Mouse (Mus musculus) ovary, postnatal 36 days (tissue): ENCODE results near the gene Cd83.

Experiments
- DNase-seq: peaks from one replicate; pipeline ENCODE4 v3.0.0; 2022; ENCODE audit warnings: low spot score, mixed read lengths

Cd83 gene

DNA sequence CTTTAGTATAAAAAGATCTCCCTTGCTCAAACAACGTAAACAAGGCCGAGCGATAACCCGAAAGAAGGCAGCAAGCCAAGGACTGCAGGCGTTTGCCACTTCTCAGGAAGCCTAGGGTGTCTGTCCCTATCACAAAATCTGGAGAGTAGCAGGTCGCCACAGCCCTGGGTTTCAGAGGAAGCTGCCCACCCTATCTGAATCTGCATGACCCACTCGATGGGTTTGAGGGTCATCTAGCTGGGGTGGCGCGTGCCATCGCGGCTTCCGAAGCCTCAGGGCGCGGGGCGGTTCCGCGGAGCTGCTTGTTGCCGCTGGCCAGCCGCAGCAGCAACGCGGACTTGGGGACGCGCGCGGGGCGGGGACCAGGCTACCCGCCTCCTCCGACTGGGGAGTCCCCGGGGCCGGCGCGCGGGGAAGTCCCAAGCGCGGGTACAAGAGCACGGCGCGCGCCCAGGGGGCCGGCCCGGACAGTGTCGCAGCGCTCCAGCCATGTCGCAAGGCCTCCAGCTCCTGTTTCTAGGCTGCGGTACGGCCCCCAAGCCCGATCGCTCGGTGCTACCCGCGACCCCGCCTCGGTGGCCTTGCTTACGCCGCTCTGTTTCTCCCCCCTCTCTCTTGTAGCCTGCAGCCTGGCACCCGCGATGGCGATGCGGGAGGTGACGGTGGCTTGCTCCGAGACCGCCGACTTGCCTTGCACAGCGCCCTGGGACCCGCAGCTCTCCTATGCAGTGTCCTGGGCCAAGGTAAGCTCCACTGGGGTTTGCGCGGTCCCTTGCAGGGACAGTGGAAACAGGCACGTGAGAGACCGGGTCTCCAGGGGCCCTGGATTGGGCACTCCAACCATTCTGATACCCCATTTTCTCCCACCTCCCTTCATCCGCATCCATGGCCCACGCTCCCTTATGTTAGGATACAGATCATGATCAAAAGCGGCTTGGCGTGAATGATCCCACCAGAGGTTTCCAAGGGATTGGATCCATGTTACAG lies at the start of gene Cd83:
Gene Cd83, plus strand, starts transcription at position 51 of the 987 bp plus-strand sequence.
- peak; percentile 64 for DNase-seq

DNA sequence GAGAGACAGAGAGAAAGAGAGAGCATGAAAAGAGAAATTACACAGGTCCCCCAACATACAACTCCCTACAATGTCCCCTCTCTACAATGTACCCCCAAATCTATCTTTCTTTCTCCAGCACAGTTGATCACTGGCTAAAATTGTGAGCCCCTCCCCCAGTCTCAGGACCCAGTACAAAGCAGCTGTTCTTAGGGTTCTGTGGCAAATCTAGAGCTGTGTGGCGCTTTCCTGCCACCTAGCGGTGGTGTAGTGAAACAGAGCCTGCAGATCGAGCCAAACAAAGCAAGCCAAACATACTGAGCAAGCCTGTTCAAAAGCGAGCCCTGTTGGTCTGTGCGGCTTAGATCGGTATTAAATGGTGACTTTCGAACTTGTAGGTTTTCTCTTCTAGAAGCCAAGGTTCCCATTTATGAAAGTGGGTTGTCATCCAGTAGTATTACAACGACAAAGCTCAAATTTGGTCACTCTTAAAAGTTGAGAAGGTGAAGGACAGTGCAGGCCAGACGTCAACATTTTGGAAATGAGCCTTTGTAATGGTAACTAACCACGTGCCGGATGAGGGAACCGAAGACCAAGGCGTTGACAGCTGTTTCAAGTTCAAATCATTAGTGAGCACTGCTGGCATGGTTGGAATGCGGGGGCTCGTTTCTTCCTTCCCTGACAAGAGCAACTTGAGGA lies 44.8 kb upstream of the Cd83 start:
- peak; percentile 77 for DNase-seq

DNA sequence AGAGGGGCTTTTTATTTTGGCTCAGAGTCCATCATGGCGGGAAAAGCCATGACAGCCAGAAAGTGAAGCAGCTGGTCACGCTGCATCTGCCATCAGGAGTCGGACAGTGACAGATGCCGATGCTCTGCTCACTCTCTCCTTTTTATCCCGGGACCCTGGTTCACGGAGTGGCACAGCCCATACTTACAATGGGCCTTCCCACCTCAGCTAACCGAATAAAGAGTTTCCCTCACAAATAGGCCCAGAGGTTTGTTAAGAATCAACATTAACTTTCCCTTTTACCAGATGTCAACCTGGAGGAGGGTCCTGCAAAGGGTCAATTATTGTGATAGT lies 44.3 kb upstream of the Cd83 start:
- DNase-seq = no peak

DNA sequence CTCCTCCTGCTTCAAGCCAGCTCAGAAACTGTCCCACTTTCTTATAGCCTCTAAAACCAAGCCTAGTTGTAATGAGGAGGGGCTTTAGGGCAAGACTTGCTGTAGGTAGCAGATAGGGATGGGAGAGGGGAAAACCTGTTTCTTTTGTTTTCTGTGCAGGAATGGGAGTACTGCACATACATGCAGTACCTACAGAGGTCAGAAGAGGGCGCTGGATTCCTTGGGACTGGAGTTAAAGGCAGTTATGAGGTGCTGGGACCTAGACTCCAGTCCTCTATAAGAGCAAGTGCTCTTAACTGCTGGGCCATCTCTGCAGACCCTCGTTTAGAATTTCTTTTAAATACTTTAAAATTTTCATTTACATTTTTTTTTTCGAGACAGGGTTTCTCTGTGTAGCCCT lies 41.9 kb upstream of the Cd83 start:
- DNase-seq = no peak

DNA sequence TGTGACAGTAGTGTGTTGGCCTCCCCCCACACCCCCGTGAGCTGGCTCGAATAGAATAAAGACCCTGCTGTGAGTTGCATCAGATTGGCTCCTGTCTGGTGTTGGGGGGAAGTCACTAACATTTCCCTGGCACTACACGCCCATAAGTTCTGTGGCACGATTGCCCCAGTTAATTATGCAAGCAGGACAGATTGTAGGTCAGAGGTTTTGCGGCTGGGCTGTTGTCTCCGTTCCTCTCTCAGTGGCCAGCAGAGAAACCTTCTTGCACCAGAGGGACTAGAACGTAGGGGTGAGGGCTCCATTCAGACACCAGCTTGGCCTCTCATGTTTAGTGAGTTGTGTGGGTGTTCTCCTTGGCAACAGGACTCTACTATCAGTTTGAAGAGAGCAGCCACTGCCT lies 40.3 kb upstream of the Cd83 start:
- DNase-seq = no peak

DNA sequence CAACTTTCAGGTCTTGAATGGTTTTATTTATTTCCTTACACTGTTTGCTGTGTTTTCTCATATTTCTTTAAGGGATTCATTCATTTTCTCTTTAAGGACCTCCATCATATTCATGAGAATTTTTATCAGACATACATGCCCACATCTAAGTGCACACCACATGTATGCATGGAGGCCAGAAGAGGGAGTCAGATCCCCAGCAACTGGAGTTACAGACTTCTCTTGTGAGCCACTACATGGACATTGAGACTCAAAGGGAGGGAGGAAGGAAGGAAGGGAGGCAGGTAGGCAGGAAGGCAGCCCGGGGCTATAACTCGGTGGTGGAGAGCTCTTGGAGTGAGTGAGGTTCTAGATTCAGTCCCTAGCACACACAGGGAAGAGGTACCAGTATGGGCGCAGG lies 34.3 kb upstream of the Cd83 start:
- DNase-seq = no peak

DNA sequence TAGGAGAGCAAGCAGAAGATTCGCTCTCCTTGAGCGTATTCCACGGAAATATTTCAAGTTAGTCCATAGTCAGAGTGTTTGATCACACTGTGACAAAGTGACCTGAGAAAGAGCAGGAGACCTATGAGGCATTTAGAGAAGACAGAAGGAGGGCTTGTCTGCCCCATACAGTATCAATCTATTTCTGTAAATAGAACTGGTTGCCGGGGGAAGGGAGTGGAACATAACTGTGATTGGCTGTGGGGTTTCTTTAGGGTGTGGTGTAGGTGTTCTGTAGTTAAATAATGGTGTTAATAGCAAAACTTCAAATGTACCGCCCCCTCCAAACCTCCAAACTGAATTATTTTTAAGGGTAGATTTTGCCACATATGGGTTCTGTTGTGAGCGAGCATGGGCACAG lies 33.6 kb upstream of the Cd83 start:
- no peak for DNase-seq

DNA sequence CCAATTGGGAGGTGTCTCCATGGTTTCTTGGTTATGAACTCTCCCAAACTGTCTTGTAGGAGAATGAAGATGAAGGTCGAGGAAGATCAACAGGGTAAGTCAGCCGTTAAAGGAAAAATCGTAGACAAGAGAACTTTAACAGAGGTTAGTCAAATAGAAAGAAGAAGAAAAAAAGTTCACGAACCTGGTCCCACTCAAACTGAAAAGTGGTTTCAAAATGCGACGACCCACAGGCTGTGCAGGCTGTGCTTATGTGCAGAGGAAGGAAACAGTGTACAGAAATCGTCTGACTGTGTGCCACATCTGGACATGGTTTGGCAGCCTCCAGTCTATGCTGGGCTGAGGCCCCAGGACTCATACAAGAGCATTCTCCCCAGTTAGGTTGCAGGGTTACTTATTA lies 32.2 kb upstream of the Cd83 start:
- no peak for DNase-seq

DNA sequence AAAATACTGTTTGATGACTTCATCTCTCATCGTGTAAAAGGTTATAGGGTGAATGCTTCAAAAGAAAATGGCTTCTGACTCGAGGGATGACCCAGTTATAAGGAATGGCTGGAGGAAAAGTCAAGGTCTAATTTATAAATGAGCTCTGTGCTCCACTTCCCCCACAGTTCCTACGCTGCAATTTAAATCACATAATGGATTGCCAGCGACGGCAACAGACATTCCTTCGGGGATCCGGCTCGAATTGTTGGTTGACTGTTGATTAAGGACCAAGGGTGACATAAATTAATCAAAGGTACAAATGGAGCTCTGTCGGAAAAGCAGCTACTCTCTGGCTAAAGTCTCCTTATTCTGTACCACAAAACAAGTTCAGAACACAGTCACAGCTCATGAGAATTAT lies 30.9 kb upstream of the Cd83 start:
- DNase-seq = no peak

DNA sequence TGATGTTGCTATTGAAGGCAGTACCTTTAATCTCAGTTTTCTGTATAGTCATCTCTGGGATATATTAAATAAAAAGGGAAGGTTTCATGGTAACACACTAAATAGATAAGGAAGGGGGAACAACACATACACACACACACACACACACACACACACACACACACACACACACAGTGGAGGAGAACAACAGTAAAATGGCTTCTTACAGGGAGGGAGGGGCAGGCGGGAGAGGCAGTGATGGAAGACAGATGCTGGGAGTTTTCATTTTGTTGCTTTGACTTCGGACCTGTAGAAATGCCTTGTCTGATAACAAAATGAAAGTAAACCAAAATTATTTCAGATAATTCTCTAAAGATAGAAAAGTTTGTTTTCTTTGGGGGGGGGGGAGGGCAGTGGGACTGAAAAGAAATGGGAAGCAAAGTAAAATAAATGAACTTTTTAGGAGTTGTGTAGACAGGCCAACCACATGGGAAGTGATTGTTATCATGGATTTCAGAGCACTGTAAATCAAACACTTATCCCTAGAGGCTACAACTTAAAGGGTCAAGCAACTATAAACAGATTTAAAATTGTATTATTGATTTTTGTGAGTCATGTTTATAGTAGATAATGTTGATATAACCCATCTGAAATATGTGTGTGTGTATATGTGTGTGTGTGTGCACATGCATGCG lies 30.0 kb upstream of the Cd83 start:
- no peak for DNase-seq

DNA sequence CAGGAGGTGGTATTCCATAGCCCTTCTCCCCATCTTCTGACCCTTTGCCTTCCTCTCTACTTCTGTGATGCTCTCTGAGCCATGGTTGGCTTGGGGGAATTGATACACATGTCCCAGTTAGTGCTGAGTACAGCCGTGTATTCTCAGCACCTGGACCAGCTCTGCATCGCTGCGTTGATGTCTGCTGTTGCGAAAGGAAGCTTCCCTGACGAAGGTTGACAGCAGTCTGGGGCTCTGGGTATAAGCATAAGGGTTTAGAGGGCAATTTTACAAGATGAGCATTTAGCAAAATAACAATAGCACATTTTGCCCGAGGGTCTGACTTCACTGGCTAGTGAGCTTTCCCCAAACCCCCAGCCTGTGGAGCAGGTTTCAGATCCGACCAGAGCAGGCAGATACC lies 29.0 kb upstream of the Cd83 start:
- DNase-seq = no peak

DNA sequence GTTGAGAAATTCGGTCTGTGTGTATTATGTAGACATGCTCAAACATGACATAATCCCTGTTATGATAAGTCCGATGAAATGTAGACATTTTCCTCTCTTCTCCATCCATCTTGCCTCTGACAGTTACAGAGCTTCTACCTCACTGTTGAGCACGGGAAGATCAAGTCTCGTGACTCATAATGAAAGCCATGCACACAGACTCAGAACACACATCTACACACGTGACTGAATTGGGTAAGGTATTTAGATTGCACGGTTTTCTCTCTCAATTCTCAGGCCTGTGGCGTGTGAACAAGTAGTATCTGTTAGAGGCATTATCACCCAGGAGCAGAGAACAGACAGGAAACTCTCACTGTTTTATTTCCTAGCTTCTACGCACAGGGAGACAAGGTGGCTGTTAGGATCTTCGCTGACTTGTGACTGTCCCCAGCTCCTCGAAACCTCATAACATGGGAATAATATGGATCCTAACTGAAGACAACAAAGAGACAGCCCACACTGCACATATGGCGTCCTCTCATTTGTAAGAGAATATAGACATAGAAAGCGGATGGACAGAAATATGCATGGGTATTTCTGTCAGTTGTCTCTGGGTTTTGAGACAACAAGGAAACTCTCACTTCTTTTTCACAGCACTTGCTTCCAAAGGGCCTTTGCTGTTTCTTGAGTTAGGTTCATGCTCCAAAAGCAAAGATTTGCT lies 23.3 kb upstream of the Cd83 start:
- DNase-seq = no peak

DNA sequence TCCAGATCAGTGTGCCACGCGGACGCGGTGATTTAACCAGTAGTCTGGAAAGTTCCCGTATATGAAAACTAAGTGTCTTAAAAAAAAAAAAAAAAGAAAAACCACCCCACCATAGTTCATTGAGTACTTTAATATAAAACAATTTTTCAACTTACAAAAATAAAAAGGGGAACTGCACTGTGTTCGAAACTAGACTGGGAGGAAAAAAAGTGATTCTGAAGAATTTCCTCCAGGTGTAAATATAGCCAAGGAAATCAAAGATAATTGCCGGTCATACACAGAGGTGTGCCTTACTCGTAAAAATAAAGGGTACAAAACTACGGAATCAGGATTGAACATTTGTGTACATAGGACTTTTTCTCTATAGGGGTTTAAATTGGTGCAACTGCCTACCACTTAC lies 21.7 kb upstream of the Cd83 start:
- DNase-seq = no peak

DNA sequence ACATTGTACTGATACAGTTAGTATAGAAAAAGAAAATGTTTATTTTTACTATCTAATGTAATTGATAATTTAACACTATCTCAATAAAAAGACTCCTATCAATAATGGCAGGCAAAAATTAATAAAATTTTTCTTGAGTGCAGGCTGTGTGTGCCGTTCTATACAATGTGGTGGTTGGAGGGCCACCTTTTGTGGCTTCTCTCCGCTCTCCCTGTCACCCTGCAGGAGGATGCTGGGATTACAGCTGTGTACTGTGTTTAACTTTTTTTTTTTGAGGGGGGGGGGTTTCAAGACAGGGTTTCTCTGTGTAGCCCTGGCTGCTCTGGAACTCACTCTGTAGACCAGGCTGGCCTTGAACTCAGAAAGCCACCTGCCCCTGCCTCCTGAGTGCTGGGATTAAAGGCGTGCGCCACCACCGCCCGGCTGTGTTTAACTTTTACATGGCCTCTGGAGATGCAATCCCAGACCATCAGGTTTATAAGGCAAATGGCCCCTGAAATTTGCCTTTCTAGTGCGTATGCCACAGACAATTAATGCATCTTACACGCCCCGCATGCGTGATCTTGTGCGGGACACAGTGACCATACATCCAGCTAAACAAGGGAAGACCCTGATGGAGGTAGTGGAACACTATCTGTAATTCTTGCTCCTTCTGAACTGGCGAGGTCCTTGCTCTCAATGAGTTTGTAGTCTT lies 21.1 kb upstream of the Cd83 start:
- no peak for DNase-seq

DNA sequence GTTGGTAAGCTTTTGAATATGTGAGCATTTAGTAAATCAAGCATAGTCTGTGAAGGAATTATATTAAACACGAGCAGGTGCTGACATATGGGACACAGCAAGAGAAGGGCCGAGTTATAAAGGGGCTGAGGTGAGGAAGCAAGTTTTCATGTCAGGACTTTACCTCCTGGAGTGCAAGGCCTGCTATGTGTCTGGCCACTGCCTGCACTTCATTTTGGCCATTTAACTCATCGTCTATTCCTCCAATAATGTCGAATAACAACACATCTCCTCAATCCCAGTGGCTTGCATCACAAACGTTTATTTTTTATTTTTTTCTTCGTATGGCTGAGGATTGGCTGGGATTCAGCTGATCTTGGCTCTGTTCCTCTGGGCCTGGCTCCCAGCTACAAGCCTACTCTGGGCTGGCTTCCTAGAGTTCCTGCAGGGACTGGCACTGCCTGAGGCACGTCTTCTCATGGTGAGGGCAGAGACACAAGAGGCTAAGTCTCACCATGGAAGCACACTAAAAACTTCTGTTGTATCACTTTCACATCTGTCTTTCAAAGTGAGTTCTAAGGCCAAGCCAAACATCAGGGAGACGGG lies 20.5 kb upstream of the Cd83 start:
- peak; percentile 40 for DNase-seq

DNA sequence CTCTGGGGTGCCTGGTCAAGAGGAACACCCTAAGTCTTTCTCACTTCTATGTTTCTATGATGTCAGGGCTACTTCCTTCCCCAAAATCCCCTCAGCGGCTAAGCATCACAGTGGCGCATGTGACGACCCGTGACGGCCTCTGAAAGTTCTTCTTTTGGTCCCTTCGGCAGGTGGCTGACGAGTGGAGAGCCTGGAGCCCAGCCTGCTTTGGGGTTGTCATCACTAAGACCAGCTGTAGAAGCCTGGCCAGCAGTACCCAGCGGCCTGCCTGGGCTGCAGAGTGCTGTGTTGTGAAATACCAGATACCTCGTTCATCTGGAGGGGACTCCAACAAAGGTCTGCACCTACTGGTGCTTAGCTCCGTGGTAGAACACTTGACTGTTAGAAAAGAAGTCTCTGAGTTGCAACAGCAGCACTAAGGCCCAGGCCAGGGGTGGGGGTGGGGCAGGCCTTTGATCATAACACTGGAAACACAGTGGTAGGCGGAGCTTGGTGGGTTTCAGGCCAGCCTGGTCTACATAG lies 19.2 kb upstream of the Cd83 start:
- DNase-seq = no peak

DNA sequence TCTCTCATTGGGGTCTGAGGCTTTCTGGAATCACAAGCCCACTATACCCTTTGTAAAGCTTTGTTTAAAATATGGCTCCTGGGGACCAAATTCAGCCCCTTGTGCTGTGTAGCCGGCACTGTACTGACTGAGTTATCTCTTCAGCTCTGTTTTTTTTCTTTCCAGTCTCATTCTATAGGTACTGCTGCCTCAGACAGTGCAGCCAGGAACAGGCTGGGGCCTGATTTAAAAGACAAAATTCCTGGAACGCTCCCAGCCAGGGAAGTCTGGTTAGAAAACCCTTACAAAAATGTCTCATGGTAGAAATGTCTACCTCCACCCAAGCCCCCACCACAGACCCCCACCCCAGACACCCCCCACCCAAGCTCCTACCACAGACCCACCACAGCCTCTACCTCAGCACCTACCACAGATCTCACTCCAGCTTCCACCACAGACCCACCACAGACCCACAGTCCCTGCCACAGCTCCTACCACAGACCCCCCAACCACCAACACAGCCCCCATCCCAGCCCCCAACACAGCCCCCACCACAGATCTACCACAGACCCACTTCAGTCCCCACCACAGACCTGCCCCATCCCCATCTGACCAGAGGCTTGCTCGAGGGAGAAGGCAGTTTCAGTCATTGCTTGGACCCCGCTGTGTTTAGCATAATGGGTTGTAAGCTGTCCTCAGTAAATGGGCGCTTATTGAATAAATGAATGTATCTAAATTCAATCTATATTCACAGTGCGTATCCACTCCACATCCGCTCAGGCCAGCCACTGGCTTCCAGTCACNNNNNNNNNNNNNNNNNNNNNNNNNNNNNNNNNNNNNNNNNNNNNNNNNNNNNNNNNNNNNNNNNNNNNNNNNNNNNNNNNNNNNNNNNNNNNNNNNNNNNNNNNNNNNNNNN lies 17.5 kb upstream of the Cd83 start:
- no peak for DNase-seq

DNA sequence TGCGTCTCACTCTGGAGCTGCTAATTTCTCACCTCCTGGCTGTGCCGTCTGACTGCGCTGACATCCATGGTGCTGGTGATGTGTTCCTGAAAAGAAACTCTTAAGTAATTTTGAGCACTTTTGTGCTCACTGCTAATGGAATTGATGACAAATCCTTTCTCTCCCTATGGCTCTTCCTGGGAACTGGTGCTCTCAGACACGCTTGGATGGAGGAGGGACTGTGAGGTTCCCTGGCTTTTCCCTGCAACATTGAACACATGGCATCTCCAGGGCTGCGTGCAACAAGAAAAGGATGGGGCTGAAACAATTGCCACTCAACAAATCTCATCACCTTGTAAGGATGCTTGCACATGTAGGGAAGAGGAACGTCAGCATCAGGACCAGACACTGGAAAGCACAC lies 11.6 kb upstream of the Cd83 start:
- no peak for DNase-seq

DNA sequence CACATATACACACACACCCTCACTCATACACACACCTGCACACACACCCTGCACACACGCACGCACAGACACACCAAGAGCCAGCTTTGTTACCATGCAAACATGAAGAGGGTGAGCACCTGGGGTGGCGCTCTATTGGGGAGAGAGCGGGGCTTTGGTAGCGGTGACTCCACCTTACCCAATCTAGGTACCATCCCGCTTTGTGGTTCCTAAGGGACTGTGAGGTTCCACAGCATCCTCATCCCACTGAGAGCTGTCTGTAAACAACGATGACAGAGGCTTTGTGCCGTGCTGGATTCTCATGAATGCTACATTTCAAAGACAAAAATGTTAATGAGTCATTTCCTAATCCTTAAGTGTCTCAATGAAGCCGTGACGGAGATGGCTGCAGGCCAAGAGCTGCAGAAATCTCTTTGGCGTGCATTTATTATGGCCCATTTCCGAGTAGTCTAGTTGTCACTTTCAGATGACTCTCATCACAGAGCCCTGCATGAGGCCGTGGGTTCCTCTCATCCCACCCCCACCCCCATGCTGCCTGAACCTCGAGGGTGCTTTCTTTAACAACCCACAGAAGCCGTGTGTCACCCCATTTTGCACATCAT lies 10.5 kb upstream of the Cd83 start:
- DNase-seq = no peak
